Mouse (Mus musculus) liver, embryonic 13.5 days (tissue): ENCODE data around the gene Kpnb1. TPM values are rescaled to one million over a fixed set of nuclear protein-coding genes. Genes with fewer than 3 reads are reported as not detected.

Experiments
- ATAC-seq: fragments of 200-750 bp; cut with Nextera tagmentation; 2 replicates; pipeline ENCODE4 v1.8.0; 2017; ENCODE audit warnings: low read depth, mild to moderate bottlenecking, moderate number of reproducible peaks, moderate library complexity
- DNase-seq: peaks from one replicate; pipeline ENCODE4 v3.0.0; 2022
- H3K27ac ChIP-seq: fragments of 300-500 bp; sonication (generic); 2 replicates; pipeline ENCODE4 v1.5.1; 2015; ENCODE audit warnings: moderate library complexity, mild to moderate bottlenecking, inconsistent platforms
- H3K27me3 ChIP-seq: fragments of 300-500 bp; sonication (generic); 2 replicates; pipeline ENCODE4 v1.6.1; 2015; ENCODE audit warnings: mild to moderate bottlenecking, inconsistent platforms
- H3K36me3 ChIP-seq: fragments of 300-500 bp; sonication (generic); 2 replicates; pipeline ENCODE4 v1.6.1; 2015; ENCODE audit warnings: mild to moderate bottlenecking, inconsistent platforms
- H3K4me1 ChIP-seq: fragments of 300-500 bp; sonication (generic); replicated peaks from 2 replicates; pipeline ENCODE4 v1.6.1; 2015; ENCODE audit warnings: inconsistent platforms
- H3K4me2 ChIP-seq: fragments of 300-500 bp; sonication (generic); 2 replicates; pipeline ENCODE4 v1.6.1; 2015; ENCODE audit warnings: inconsistent platforms, mild to moderate bottlenecking, moderate library complexity
- H3K4me3 ChIP-seq: fragments of 300-500 bp; sonication (generic); replicated peaks from 2 replicates; pipeline ENCODE4 v1.5.1; 2015; ENCODE audit warnings: mild to moderate bottlenecking, inconsistent platforms
- H3K9ac ChIP-seq: fragments of 300-500 bp; sonication (generic); 2 replicates; pipeline ENCODE4 v1.6.1; 2015; ENCODE audit warnings: mild to moderate bottlenecking, inconsistent platforms
- H3K9me3 ChIP-seq: fragments of 300-500 bp; sonication (generic); replicated peaks from 2 replicates; pipeline ENCODE4 v1.6.1; 2016; ENCODE audit warnings: inconsistent platforms
- WGBS: fragments of 180-500 bp; shearing (Covaris S2); methylation state at CpG from one replicate; pipeline ENCODE4 v1.1.7; 2015; ENCODE audit not compliant: insufficient replicate concordance; 5-methylcytosine and 5-hydroxymethylcytosine counted together
- microRNA-seq: library from miRNA; unstranded; fragments of <30 nt; microRNA quantifications from one replicate; pipeline ENCODE4, GENCODE M21; 2016
- polyA plus RNA-seq: library from polyadenylated mRNA; unstranded; fragments of >200 nt; fragmentation: Nextera tagmentation; extraction: Ambion mirVana; gene quantifications from 2 replicates; pipeline ENCODE4 v1.2.1, GENCODE M21; 2015

The Kpnb1 gene
- polyA plus RNA-seq, 1 experiment from 2014 or later: 29.2 TPM

DNA sequence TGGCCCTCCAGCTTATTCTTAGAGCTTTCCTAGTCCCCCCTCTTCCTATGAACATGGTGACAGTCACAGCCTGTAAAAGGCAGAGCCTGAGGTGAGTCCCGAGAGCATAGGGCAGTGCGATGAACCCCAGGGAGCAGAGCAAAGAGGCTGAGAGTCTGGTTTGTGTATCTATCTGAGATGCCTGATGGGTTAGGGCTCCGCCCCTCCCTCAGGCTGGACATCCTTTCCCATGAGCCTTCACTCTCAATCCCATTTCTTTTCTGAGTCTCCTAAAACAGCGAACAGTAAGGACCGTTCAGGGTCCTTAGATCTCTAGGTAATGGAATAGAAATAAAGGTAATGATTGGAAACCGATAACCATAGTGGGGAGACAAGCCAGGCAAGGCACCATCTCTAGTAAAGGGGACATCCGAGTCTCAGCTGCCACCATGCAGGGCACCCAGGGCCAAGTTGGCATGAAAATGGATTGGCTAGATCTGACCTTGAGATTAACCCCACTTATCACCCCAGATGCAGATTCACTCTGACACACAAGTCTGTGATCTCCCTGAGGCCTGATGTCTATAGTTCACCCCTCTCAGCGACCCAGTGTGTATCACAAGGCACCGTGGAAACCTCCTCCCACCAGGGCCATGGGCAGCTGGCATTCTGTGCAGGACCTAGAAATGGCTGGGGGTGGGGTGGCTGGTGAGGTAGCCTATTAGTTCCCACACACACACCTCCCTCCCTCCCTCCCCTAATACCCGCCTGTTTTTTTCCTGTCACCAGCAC, 63.2 kb downstream of the Kpnb1 start:
- no peak for ATAC-seq
- Histone ChIP-seq H3K9ac (no peak overlapping the region), H3K27me3 (peaks cover 36% of the 10 kb centered on the region), H3K4me2 (no peak overlapping the region), H3K9me3 (no peaks in the 10 kb centered on the region), H3K4me1 (peaks cover 19% of the 10 kb centered on the region), H3K36me3 (no peaks in the 10 kb centered on the region), H3K27ac (no peak overlapping the region), H3K4me3 (no peak overlapping the region)
- DNase-seq: no peak
- WGBS: 52% methylated on average over 10 of the region's 10 CpGs

GRCm38 (mm10) chr11:97123282-97123890, 64.3 kb downstream of the Kpnb1 start:
- Histone ChIP-seq H3K36me3 (no peaks in the 10 kb centered on the region), H3K4me3 (no peak overlapping the region), H3K9me3 (no peaks in the 10 kb centered on the region), H3K4me1 (peaks cover 19% of the 10 kb centered on the region), H3K9ac (no peak overlapping the region), H3K27ac (no peak overlapping the region), H3K27me3 (peaks cover 43% of the 10 kb centered on the region), H3K4me2 (peak overlapping the region; percentile 1; the same call in 1 of the 2 replicates)
- ATAC-seq (no peak), DNase-seq (no peak)
- WGBS: 10% methylated on average over 11 of the region's 11 CpGs

DNA sequence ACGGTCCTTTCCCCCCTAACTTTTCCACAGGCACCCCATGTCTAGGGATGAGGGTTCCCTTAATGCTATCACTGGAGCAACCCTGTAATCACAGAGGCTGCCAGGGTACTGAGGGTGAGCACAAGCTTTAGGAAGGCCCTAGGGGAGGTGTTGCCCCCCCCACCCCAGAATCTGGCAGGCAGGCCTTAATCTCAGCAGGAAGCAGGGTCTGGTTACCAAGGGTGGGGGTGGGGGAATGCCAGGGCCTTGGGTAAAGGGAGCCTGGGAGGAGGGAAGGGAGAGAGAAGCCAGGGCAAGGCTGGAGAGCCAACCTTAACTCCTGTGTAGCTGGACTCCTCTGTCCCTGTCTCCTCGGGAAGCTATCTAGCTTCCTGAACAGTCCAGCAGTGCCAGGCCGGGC, 67.0 kb downstream of the Kpnb1 start:
- Histone ChIP-seq H3K4me2 (no peak overlapping the region), H3K27me3 (peaks cover 62% of the 10 kb centered on the region), H3K9me3 (no peaks in the 10 kb centered on the region), H3K36me3 (no peaks in the 10 kb centered on the region), H3K4me3 (no peak overlapping the region), H3K27ac (no peak overlapping the region), H3K9ac (no peak overlapping the region), H3K4me1 (peaks cover 6% of the 10 kb centered on the region; the same call in 1 of the 2 replicates)
- WGBS: 63% methylated on average over 3 of the region's 3 CpGs
- no peak for ATAC-seq
- DNase-seq: no peak

DNA sequence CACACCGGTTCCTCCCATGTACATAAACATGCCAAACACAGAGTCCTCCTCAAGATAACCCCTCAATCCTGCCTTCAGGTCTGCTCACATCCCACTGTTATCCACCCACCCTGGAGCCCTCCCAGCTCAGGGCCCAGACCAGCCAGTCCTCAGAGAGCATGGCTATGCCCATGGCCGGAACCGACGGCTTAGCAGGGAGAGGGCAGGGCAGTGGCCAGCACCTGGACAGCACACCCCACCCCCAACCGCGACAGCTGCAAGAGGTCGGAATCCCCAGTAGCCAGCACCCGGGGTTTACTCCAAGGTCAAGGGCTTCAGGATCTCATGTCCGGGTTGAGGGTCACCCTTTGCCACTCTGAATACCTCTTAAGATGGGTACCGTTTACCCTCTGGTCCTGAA, 67.5 kb downstream of the Kpnb1 start:
- peaks cover 8% of the 10 kb centered on the region; the same call in 1 of the 2 replicates for H3K4me1 ChIP-seq

GRCm38 (mm10) chr11:97115797-97116196, 71.9 kb downstream of the Kpnb1 start:
- DNase-seq (no peak), ATAC-seq (no peak)
- Histone ChIP-seq H3K9ac (no peak overlapping the region), H3K4me3 (0 out of 2 replicates have a peak overlapping the region, but pooled peaks have one; percentile 37), H3K9me3 (no peaks in the 10 kb centered on the region), H3K36me3 (no peaks in the 10 kb centered on the region), H3K4me2 (peak overlapping the region; percentile 56), H3K4me1 (peaks cover 11% of the 10 kb centered on the region), H3K27ac (no peak overlapping the region), H3K27me3 (peaks cover 89% of the 10 kb centered on the region)
- whole genome bisulfite sequencing: 6% methylated on average over 11 of the region's 11 CpGs

More for the DNA sequence above, 67.5 kb downstream of the Kpnb1 start:
- 55% methylated on average over 10 of the region's 10 CpGs for WGBS
- Histone ChIP-seq H3K36me3 (no peaks in the 10 kb centered on the region), H3K27me3 (peaks cover 63% of the 10 kb centered on the region), H3K9ac (no peak overlapping the region), H3K4me2 (no peak overlapping the region), H3K4me3 (no peak overlapping the region), H3K27ac (no peak overlapping the region), H3K9me3 (no peaks in the 10 kb centered on the region)
- no peak for ATAC-seq
- DNase-seq: no peak

- Histone ChIP-seq H3K9me3 (no peaks in the 10 kb centered on the region), H3K4me2 (peak within 1 kb of the TSS; percentile 56), H3K36me3 (no peaks in the 10 kb centered on the region), H3K27ac (no peak within 1 kb of the TSS), H3K4me1 (peaks cover 11% of the 10 kb centered on the region), H3K27me3 (peaks cover 85% of the 10 kb centered on the region), H3K4me3 (peak within 1 kb of the TSS; percentile 37), H3K9ac (no peak within 1 kb of the TSS)
- ATAC-seq: no peak
- 1% methylated on average over 85 of the region's 87 CpGs for WGBS
- DNase-seq: no peak
Observed at GRCm38 (mm10) chr11:97114671-97115601, 72.7 kb downstream of the Kpnb1 start, which contains the start of gene Tbx21. Gene Tbx21, minus strand, starts transcription at chr11:97115331.

DNA sequence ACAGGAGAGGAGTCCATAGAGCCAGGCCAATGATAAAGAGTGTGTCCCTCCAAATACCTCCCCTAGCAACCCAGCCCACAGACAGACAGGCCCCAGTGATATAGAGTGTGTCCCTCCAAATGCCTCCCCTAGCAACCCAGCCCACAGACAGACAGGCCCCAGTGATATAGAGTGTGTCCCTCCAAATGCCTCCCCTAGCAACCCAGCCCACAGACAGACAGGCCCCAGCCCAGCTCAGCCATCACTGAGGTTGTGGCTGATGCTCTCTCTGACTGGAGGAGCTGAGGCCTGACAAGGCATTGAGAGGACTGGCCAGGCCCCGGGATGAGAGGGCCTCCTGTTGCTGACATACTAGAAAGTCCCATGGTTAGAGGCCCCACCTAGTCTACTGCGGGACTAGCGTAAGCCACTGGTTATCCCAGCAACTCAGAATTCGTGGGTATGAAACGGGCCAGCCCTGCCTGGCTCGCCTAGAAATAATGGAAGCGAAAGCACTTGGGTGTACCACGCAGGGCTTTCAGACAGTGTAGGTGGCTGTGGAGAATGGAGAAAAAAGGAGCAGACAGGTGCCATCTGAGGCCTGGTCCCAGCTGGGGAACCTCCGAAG, 75.1 kb downstream of the Kpnb1 start:
- Histone ChIP-seq H3K36me3 (no peaks in the 10 kb centered on the region), H3K27ac (no peak overlapping the region), H3K4me1 (peaks cover 11% of the 10 kb centered on the region), H3K27me3 (peaks cover 65% of the 10 kb centered on the region), H3K4me2 (no peak overlapping the region), H3K9ac (no peak overlapping the region), H3K9me3 (no peaks in the 10 kb centered on the region), H3K4me3 (no peak overlapping the region)
- 74% methylated on average over 9 of the region's 9 CpGs for WGBS
- DNase-seq (no peak), ATAC-seq (no peak)

Small RNA genes lying within 50 kb of the gene (microRNA-seq; reads per million reads assigned to microRNA genes)
- not detected for gene Mir7235

Other genes with a start within 250 kb of the Kpnb1 start
- 652 and 660 TPM in 2 replicates for gene Pnpo, start 243.9 kb downstream of the Kpnb1 start, polyA plus RNA-seq
- 13.0 and 15.3 TPM in 2 replicates for gene Sp2, start 204.9 kb downstream of the Kpnb1 start, polyA plus RNA-seq
- gene Sp6, start 174.5 kb downstream of the Kpnb1 start, polyA plus RNA-seq: 0.05 and 0.08 TPM in 2 replicates
- 10.0 and 11.2 TPM in 2 replicates for gene Scrn2, start 157.9 kb downstream of the Kpnb1 start, polyA plus RNA-seq
- gene Lrrc46, start 146.5 kb downstream of the Kpnb1 start, polyA plus RNA-seq: 0.29 and 0.38 TPM in 2 replicates
- gene Mrpl10, start 146.3 kb downstream of the Kpnb1 start, polyA plus RNA-seq: 45.7 and 51.4 TPM in 2 replicates
- 2.3 and 2.7 TPM in 2 replicates for gene Osbpl7, start 137.3 kb downstream of the Kpnb1 start, polyA plus RNA-seq
- gene Tbx21, start 72.5 kb downstream of the Kpnb1 start, polyA plus RNA-seq: not detected in 2 replicates
- 1.0 and 1.1 TPM in 2 replicates for gene Tbkbp1, start 36.4 kb downstream of the Kpnb1 start, polyA plus RNA-seq
- gene Npepps, start 92.8 kb upstream of the Kpnb1 start, polyA plus RNA-seq: 19.1 and 22.0 TPM in 2 replicates
- gene Mrpl45, start 127.8 kb upstream of the Kpnb1 start, polyA plus RNA-seq: 33.4 and 39.8 TPM in 2 replicates
- 0.01 TPM in 1 of 2 replicates, not detected in the other for gene Gpr179, start 164.2 kb upstream of the Kpnb1 start, polyA plus RNA-seq
- gene Socs7, start 174.7 kb upstream of the Kpnb1 start, polyA plus RNA-seq: 1.0 and 1.1 TPM in 2 replicates
- 6.2 and 6.8 TPM in 2 replicates for gene Arhgap23, start 227.7 kb upstream of the Kpnb1 start, polyA plus RNA-seq